In the genomic region with DNA sequence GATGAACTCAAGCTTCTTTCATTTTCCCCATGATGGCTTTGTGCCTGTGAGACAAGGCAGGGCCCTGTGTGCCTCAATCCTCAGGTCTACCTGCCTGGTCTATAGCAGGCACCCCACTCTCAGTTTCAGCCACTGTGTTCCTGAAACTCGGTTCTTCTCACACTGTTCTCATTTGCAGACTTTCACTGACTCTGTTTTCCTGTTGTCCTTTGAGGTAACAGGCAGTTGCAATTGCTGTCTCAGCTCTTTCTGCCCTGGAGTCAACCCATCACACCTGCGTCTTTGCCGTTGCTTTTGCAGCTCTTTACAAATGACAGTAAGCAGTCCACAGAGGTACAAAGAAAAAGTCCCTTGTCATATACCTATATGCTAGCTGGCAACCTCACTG, we compare ENCODE assay signal across 12 mouse cellular contexts. TPM values are rescaled to one million over a fixed set of nuclear protein-coding genes. Genes with fewer than 3 reads are reported as not detected.
DNase-seq lines count a peak whose midpoint lies in the region; ATAC-seq and TF ChIP-seq lines count a peak whose summit lies in the region.
"Had no signal": no experiment of that assay in that cellular context is flagged by ENCODE, and none has a peak within 500 bp of the region (broad histone marks: within the 10 kb centered on the region; RNA-seq: fewer than 3 reads in every experiment).

No protein-coding gene starts in this region.

- no peak overlapping the region for H3K4me2 ChIP-seq in kidney, embryonic 14.5 days (replicated peaks; ENCODE audit: low read depth, low read length)
- H3K4me2 ChIP-seq in embryonic facial prominence, embryonic 14.5 days (ENCODE audit: low read depth, low read length): no peak overlapping the region
- H3K4me2 ChIP-seq: hindbrain, embryonic 13.5 days; liver, embryonic 13.5 days; midbrain, embryonic 15.5 days had no signal

- ATAC-seq in kidney, embryonic 14.5 days (ENCODE audit: low FRiP score, low TSS enrichment): no peak
- peak; percentile 15 for ATAC-seq in CD4-positive, CD25-positive, alpha-beta regulatory T cell, adult 4 months
- no peak for ATAC-seq in embryonic facial prominence, embryonic 14.5 days (ENCODE audit: low read depth)
- ATAC-seq: forebrain, embryonic 16.5 days; midbrain, embryonic 15.5 days had no signal

- peaks cover 27% of the 10 kb centered on the region for H3K4me1 ChIP-seq in kidney, embryonic 14.5 days (ENCODE audit: control insufficient read depth, insufficient read depth, low read length)
- no peaks in the 10 kb centered on the region; the same call in 1 of the 2 replicates for H3K4me1 ChIP-seq in kidney, adult 2 months (ENCODE audit: control insufficient read depth, insufficient read depth, low read length)
- peaks cover 28% of the 10 kb centered on the region for H3K4me1 ChIP-seq in embryonic facial prominence, embryonic 14.5 days (ENCODE audit: control insufficient read depth, insufficient read depth, low read length)
- no peaks in the 10 kb centered on the region for H3K4me1 ChIP-seq in cerebellum, adult 2 months (ENCODE audit: control insufficient read depth, insufficient read depth, low read length)

- H3K9ac ChIP-seq in kidney, embryonic 14.5 days (ENCODE audit: low read depth, low read length): no peak overlapping the region
- no peak overlapping the region for H3K9ac ChIP-seq in embryonic facial prominence, embryonic 14.5 days (ENCODE audit: low read depth, low read length)
- H3K9ac ChIP-seq: hindbrain, embryonic 13.5 days; liver, embryonic 13.5 days; midbrain, embryonic 15.5 days had no signal

- TF ChIP-seq POLR2A in kidney, adult 2 months (IDR thresholded peaks at IDR 0.05; ENCODE audit: low read depth, low read length): no peak
- TF ChIP-seq POLR2A in cerebellum, adult 2 months (IDR thresholded peaks at IDR 0.05; ENCODE audit: borderline replicate concordance, insufficient read depth, low read length): no peak

- no peaks in the 10 kb centered on the region for H3K27me3 ChIP-seq in kidney, embryonic 14.5 days (ENCODE audit: control insufficient read depth, insufficient read depth, low read length)
- no peaks in the 10 kb centered on the region for H3K27me3 ChIP-seq in kidney, adult 2 months (replicated peaks; ENCODE audit: control insufficient read depth, insufficient read depth, low read length)
- H3K27me3 ChIP-seq in embryonic facial prominence, embryonic 14.5 days (replicated peaks; ENCODE audit: control insufficient read depth, insufficient read depth, low read length): no peaks in the 10 kb centered on the region
- no peaks in the 10 kb centered on the region for H3K27me3 ChIP-seq in cerebellum, adult 2 months (ENCODE audit: control insufficient read depth, insufficient read depth, low read length)
- H3K27me3 ChIP-seq: hindbrain, embryonic 13.5 days; liver, embryonic 13.5 days; midbrain, embryonic 15.5 days had no signal

- peak overlapping the region; percentile 74 for H3K27ac ChIP-seq in kidney, embryonic 14.5 days (ENCODE audit: low read depth, low read length)
- H3K27ac ChIP-seq in kidney, adult 2 months (ENCODE audit: insufficient read depth, low read depth, low read length): no peak overlapping the region
- H3K27ac ChIP-seq in embryonic facial prominence, embryonic 14.5 days (replicated peaks; ENCODE audit: low read depth, low read length): peak overlapping the region; percentile 35
- no peak overlapping the region for H3K27ac ChIP-seq in cerebellum, adult 2 months (ENCODE audit: insufficient read depth, low read length)
- H3K27ac ChIP-seq: hindbrain, embryonic 13.5 days; liver, embryonic 13.5 days; midbrain, embryonic 15.5 days had no signal

- DNase-seq in kidney, adult 2 months: no peak
- DNase-seq in embryonic facial prominence, embryonic 14.5 days (ENCODE audit: low spot score): no peak
- peak; percentile 56 for DNase-seq in thymus, postnatal 0 days (ENCODE audit: low spot score)
- DNase-seq in frontal cortex, postnatal 36 days (ENCODE audit: low spot score in 2 of 2): no peak
- no peak for DNase-seq in cerebellum, adult 2 months
- DNase-seq: cerebellum, adult 9-10 months; liver, embryonic 13.5 days had no signal

- H3K4me3 ChIP-seq in kidney, embryonic 14.5 days (ENCODE audit: low read length): no peak overlapping the region
- H3K4me3 ChIP-seq in kidney, adult 2 months (ENCODE audit: insufficient read depth, low read depth, low read length): no peak overlapping the region
- no peak overlapping the region for H3K4me3 ChIP-seq in embryonic facial prominence, embryonic 14.5 days (ENCODE audit: low read depth, low read length)
- no peak overlapping the region for H3K4me3 ChIP-seq in cerebellum, adult 2 months (replicated peaks; ENCODE audit: insufficient read depth, low read depth, low read length)
- H3K4me3 ChIP-seq: hindbrain, embryonic 13.5 days; liver, embryonic 13.5 days; midbrain, embryonic 15.5 days had no signal

- H3K36me3 ChIP-seq in kidney, embryonic 14.5 days (ENCODE audit: control insufficient read depth, insufficient read depth, low read length): no peaks in the 10 kb centered on the region
- H3K36me3 ChIP-seq in kidney, adult 2 months (ENCODE audit: control insufficient read depth, insufficient read depth, low read length): no peaks in the 10 kb centered on the region
- H3K36me3 ChIP-seq in embryonic facial prominence, embryonic 14.5 days (ENCODE audit: control insufficient read depth, insufficient read depth, low read length): no peaks in the 10 kb centered on the region
- H3K36me3 ChIP-seq: hindbrain, embryonic 13.5 days; liver, embryonic 13.5 days; midbrain, embryonic 15.5 days had no signal

- 67% methylated on average over 3 of the region's 3 CpGs for WGBS in kidney, embryonic 14.5 days
- whole genome bisulfite sequencing in kidney, adult 2 months: 77% methylated on average over 3 of the region's 3 CpGs
- WGBS in embryonic facial prominence, embryonic 14.5 days: 79% methylated on average over 3 of the region's 3 CpGs
- 87% methylated on average over 3 of the region's 3 CpGs for WGBS in cerebellum, adult 2 months

- TF ChIP-seq CTCF in kidney, adult 2 months (conservative IDR thresholded peaks at IDR 0.05; ENCODE audit: insufficient read depth, insufficient read length, low read depth, low read length): no peak
- no peak for TF ChIP-seq CTCF in cerebellum, adult 2 months (IDR thresholded peaks at IDR 0.05; ENCODE audit: borderline replicate concordance, insufficient read depth, low read depth, low read length)

- no peaks in the 10 kb centered on the region for H3K9me3 ChIP-seq in kidney, embryonic 14.5 days (ENCODE audit: control insufficient read depth, low read length)
- no peaks in the 10 kb centered on the region for H3K9me3 ChIP-seq in embryonic facial prominence, embryonic 14.5 days (ENCODE audit: control insufficient read depth, low read length)
- H3K9me3 ChIP-seq: hindbrain, embryonic 13.5 days; liver, embryonic 13.5 days; midbrain, embryonic 15.5 days had no signal

RNA-seq across cellular contexts. Expression of gene Sesn3, which starts 26.7 kb away (rescaled TPM):
- 35.7 and 39.4 TPM in 2 replicates for polyA plus RNA-seq in kidney, embryonic 14.5 days (2014; fragmentation: Nextera tagmentation; extraction: Ambion mirVana)
- 11.1 and 13.0 TPM in 2 replicates for polyA plus RNA-seq in kidney, adult 2 months (2012; rRNA removed)
- polyA plus RNA-seq in CD4-positive, CD25-positive, alpha-beta regulatory T cell, adult 4 months (2017; shearing (Covaris generic)): 10 to 100 TPM; 18.5 to 25.4 TPM
- polyA plus RNA-seq in embryonic facial prominence, embryonic 14.5 days (2014; fragmentation: Nextera tagmentation; extraction: Ambion mirVana): 21.7 and 25.8 TPM in 2 replicates
- 18.8 and 19.3 TPM in 2 replicates for polyA plus RNA-seq in thymus, postnatal 0 days (2015; fragmentation: Nextera tagmentation; extraction: Ambion mirVana)
- 26.8 and 27.5 TPM in 2 replicates for polyA plus RNA-seq in cerebellum, adult 2 months (2012; rRNA removed)

Comparison
In these comparisons a context has a peak if more than half of its experiments do, and no peak if none do; other contexts are left out.
1. H3K27ac ChIP-seq: peak in kidney, embryonic 14.5 days (single experiment) and embryonic facial prominence, embryonic 14.5 days (single experiment); none in kidney, adult 2 months (single experiment) and cerebellum, adult 2 months (single experiment).